Mouse (Mus musculus): ENCODE results near the gene AC124502.3.

- TF ChIP-seq POLR2A (IDR thresholded peaks at IDR 0.05; ENCODE audit: insufficient read length, low read depth) (no peak), POLR2AphosphoS2 (IDR thresholded peaks at IDR 0.05; ENCODE audit: insufficient read length, low read depth) (no peak), REST (IDR thresholded peaks at IDR 0.05; ENCODE audit: insufficient read depth, insufficient read length) (no peak), TCF3 (IDR thresholded peaks at IDR 0.05; ENCODE audit: insufficient read length, low read depth) (no peak), MYOD1 (IDR thresholded peaks at IDR 0.05; ENCODE audit: control insufficient read depth in 1 of 3, insufficient read length in 2 of 3, low read depth in 2 of 3) (no peak), CEBPB (IDR thresholded peaks at IDR 0.05; ENCODE audit: insufficient read depth, poor library complexity, severe bottlenecking) (no peak), E2F4 (IDR thresholded peaks at IDR 0.05; ENCODE audit: insufficient read depth) (no peak), USF1 (IDR thresholded peaks at IDR 0.05; ENCODE audit: low read depth) (no peak), MYOG (IDR thresholded peaks at IDR 0.05; ENCODE audit: control insufficient read depth in 1 of 3, insufficient read depth in 1 of 3, insufficient read length in 2 of 3, low read depth in 2 of 3) (no peak), MAX (IDR thresholded peaks at IDR 0.05; ENCODE audit: low read depth) (no peak), TCF12 (IDR thresholded peaks at IDR 0.05; ENCODE audit: insufficient read depth, poor library complexity, severe bottlenecking) (no peak)
Measured at GRCm38 (mm10) chr19:5069978-5070377, 31.3 kb downstream of the AC124502.3 start.
